Mouse (Mus musculus) lung, postnatal 0 days (tissue): ENCODE data around the gene Kcnrg. TPM values are rescaled to one million over a fixed set of nuclear protein-coding genes. Genes with fewer than 3 reads are reported as not detected.

Experiments
- ATAC-seq: fragments of 200-750 bp; cut with Nextera tagmentation; 2 replicates; pipeline ENCODE4 v1.8.0; 2017; ENCODE audit warnings: moderate library complexity
- DNase-seq: peaks from one replicate; pipeline ENCODE4 v3.0.0-alpha.2; 2016; ENCODE audit warnings: low spot score
- H3K27ac ChIP-seq: fragments of 300-500 bp; sonication (generic); 2 replicates; pipeline ENCODE4 v1.5.1; 2014; ENCODE audit warnings: antibody characterized with exemption, mild to moderate bottlenecking, low read length, mixed read lengths
- H3K27me3 ChIP-seq: fragments of 300-500 bp; sonication (generic); replicated peaks from 2 replicates; pipeline ENCODE4 v1.6.1; 2014; ENCODE audit warnings: low read length, mixed read lengths; ENCODE audit not compliant: insufficient read depth
- H3K36me3 ChIP-seq: fragments of 300-500 bp; sonication (generic); 2 replicates; pipeline ENCODE4 v1.6.1; 2014; ENCODE audit warnings: low read length, mixed read lengths; ENCODE audit not compliant: insufficient read depth
- H3K4me1 ChIP-seq: fragments of 300-500 bp; sonication (generic); 2 replicates; pipeline ENCODE4 v1.6.1; 2014; ENCODE audit warnings: antibody characterized with exemption, low read depth, low read length, mixed read lengths; ENCODE audit not compliant: insufficient read depth
- H3K4me2 ChIP-seq: fragments of 300-500 bp; sonication (generic); replicated peaks from 2 replicates; pipeline ENCODE4 v1.6.1; 2014; ENCODE audit warnings: low read depth, mild to moderate bottlenecking, low read length, moderate library complexity, mixed read lengths
- H3K4me3 ChIP-seq: fragments of 300-500 bp; sonication (generic); 2 replicates; pipeline ENCODE4 v1.5.1; 2014; ENCODE audit warnings: low read depth, low read length
- H3K9ac ChIP-seq: fragments of 300-500 bp; sonication (generic); replicated peaks from 2 replicates; pipeline ENCODE4 v1.6.1; 2014; ENCODE audit warnings: low read depth, mild to moderate bottlenecking
- H3K9me3 ChIP-seq: fragments of 300-500 bp; sonication (generic); 2 replicates; pipeline ENCODE4 v1.6.1; 2016; ENCODE audit warnings: low read length, mixed read lengths
- CTCF ChIP-seq: IDR thresholded peaks from 2 replicates; pipeline ENCODE4 v1.5.1; 2016; ENCODE audit warnings: antibody characterized with exemption, mild to moderate bottlenecking
- EP300 ChIP-seq: IDR thresholded peaks from 2 replicates; pipeline ENCODE4 v1.6.1; 2016; ENCODE audit warnings: antibody characterized with exemption, mild to moderate bottlenecking, control low read depth
- WGBS: fragments of 180-500 bp; shearing (Covaris S2); extraction: QIAGEN DNeasy Blood & Tissue Kit; methylation state at CpG from one replicate; pipeline ENCODE4 v1.1.7; 2014; 5-methylcytosine and 5-hydroxymethylcytosine counted together
- polyA plus RNA-seq: library from polyadenylated mRNA; unstranded; fragments of >200 nt; fragmentation: Nextera tagmentation; extraction: Ambion mirVana; gene quantifications from 2 replicates; pipeline ENCODE4 v1.2.1, GENCODE M21; 2015

Gene Kcnrg
- polyA plus RNA-seq, 1 experiment from 2014 or later, result 7.6 TPM

- Histone ChIP-seq H3K4me3 (no peak overlapping the region), H3K9me3 (no peaks in the 10 kb centered on the region), H3K4me1 (no peaks in the 10 kb centered on the region), H3K4me2 (no peak overlapping the region), H3K27ac (no peak overlapping the region), H3K27me3 (no peaks in the 10 kb centered on the region), H3K9ac (no peak overlapping the region), H3K36me3 (no peaks in the 10 kb centered on the region)
- no peak for DNase-seq
- no peak for ATAC-seq
- no peak for TF ChIP-seq CTCF
- no peak for TF ChIP-seq EP300
Measured at GRCm38 (mm10) chr14:61635969-61636368, 28.7 kb downstream of the Kcnrg start.

- peak; percentile 68 for ATAC-seq
- Histone ChIP-seq H3K9ac (no peak overlapping the region), H3K36me3 (no peaks in the 10 kb centered on the region), H3K9me3 (no peaks in the 10 kb centered on the region), H3K4me1 (no peaks in the 10 kb centered on the region), H3K4me2 (no peak overlapping the region), H3K4me3 (no peak overlapping the region), H3K27ac (no peak overlapping the region), H3K27me3 (no peaks in the 10 kb centered on the region)
- TF ChIP-seq EP300, result peak; percentile 94
- no peak for TF ChIP-seq CTCF
- 16% methylated on average over 1 of the region's 1 CpGs for WGBS
- DNase-seq, result peak; percentile 73
Measured at GRCm38 (mm10) chr14:61642668-61643067, 35.4 kb downstream of the Kcnrg start.

GRCm38 (mm10) chr14:61645547-61645946 lies 38.3 kb downstream of the Kcnrg start:
- 23% methylated on average over 1 of the region's 1 CpGs for WGBS

GRCm38 (mm10) chr14:61647182-61647880 lies 40.1 kb downstream of the Kcnrg start:
- no peak for ATAC-seq
- no peaks in the 10 kb centered on the region for H3K9me3 ChIP-seq
- peak; percentile 72 for DNase-seq
- H3K4me1 ChIP-seq, result no peaks in the 10 kb centered on the region
- H3K36me3 ChIP-seq, result no peaks in the 10 kb centered on the region
- TF ChIP-seq EP300 (no peak), CTCF (no peak)
- under 1% methylated on average over 24 of the region's 24 CpGs for WGBS
- peak overlapping the region; percentile 94 for H3K27ac ChIP-seq
- H3K4me3 ChIP-seq, result peak overlapping the region; percentile 87
- H3K9ac ChIP-seq, result peak overlapping the region; percentile 75
- no peaks in the 10 kb centered on the region for H3K27me3 ChIP-seq
- H3K4me2 ChIP-seq, result peak overlapping the region; percentile 74

More at GRCm38 (mm10) chr14:61645547-61645946, 38.3 kb downstream of the Kcnrg start:
- Histone ChIP-seq H3K36me3 (no peaks in the 10 kb centered on the region), H3K4me1 (no peaks in the 10 kb centered on the region), H3K9ac (no peak overlapping the region), H3K9me3 (no peaks in the 10 kb centered on the region), H3K27ac (no peak overlapping the region), H3K4me2 (no peak overlapping the region), H3K4me3 (no peak overlapping the region), H3K27me3 (no peaks in the 10 kb centered on the region)
- TF ChIP-seq CTCF (no peak), EP300 (no peak)
- DNase-seq (no peak), ATAC-seq (no peak)

GRCm38 (mm10) chr14:61647881-61648684 lies 40.8 kb downstream of the Kcnrg start:
- H3K4me3 ChIP-seq, result peak overlapping the region; percentile 87
- under 1% methylated on average over 52 of the region's 95 CpGs for WGBS
- H3K27me3 ChIP-seq, result no peaks in the 10 kb centered on the region
- peak; percentile 81 for DNase-seq
- H3K36me3 ChIP-seq, result no peaks in the 10 kb centered on the region
- TF ChIP-seq EP300 (no peak), CTCF (no peak)
- no peaks in the 10 kb centered on the region for H3K4me1 ChIP-seq
- H3K4me2 ChIP-seq, result peak overlapping the region; percentile 74
- no peaks in the 10 kb centered on the region for H3K9me3 ChIP-seq
- H3K27ac ChIP-seq, result peak overlapping the region; percentile 94
- peak overlapping the region; percentile 75 for H3K9ac ChIP-seq
- peak; percentile 69 for ATAC-seq

- Histone ChIP-seq H3K4me2 (peak overlapping the region; percentile 74), H3K4me1 (no peaks in the 10 kb centered on the region), H3K9me3 (no peaks in the 10 kb centered on the region), H3K4me3 (peak overlapping the region; percentile 87), H3K27ac (peak overlapping the region; percentile 94), H3K9ac (peak overlapping the region; percentile 75), H3K36me3 (no peaks in the 10 kb centered on the region), H3K27me3 (no peaks in the 10 kb centered on the region)
- peak; percentile 98 for DNase-seq
- no peak for TF ChIP-seq CTCF
- no peak for TF ChIP-seq EP300
- peak; percentile 96 for ATAC-seq
- under 1% methylated on average over 62 of the region's 62 CpGs for WGBS
Measured at GRCm38 (mm10) chr14:61648685-61649504, 41.6 kb downstream of the Kcnrg start.
